31 mouse cellular contexts compared by ENCODE assay signal in genomic region chr4:134047648-134048047, GRCm38 (mm10). TPM values are rescaled to one million over a fixed set of nuclear protein-coding genes. Genes with fewer than 3 reads are reported as not detected.
DNase-seq lines count a peak whose midpoint lies in the region; ATAC-seq and TF ChIP-seq lines count a peak whose summit lies in the region.
"Had no signal": no experiment of that assay in that cellular context is flagged by ENCODE, and none has a peak within 500 bp of the region (broad histone marks: within the 10 kb centered on the region; RNA-seq: fewer than 3 reads in every experiment).

No protein-coding gene starts in this region.

- 51% methylated on average over 5 of the region's 5 CpGs for WGBS in lung, adult 2 months

- no peaks in the 10 kb centered on the region for H3K4me1 ChIP-seq in lung, adult 2 months (ENCODE audit: control insufficient read depth, insufficient read depth, low read length)

- no peak overlapping the region for H3K4me3 ChIP-seq in lung, adult 2 months (replicated peaks; ENCODE audit: extremely low read depth, low read depth, low read length)
- H3K4me3 ChIP-seq: embryonic facial prominence, embryonic 13.5 days; embryonic facial prominence, embryonic 15.5 days; erythroblast, embryonic 14.5 days; forebrain, embryonic 10.5 days; forebrain, embryonic 12.5 days had no signal

- peak; percentile 50; the same call in 1 of the 2 replicates for ATAC-seq in monocyte, adult 5-6 weeks (replicated peaks; ENCODE audit: insufficient number of reproducible peaks, low FRiP score, low TSS enrichment, poor library complexity, severe bottlenecking)
- ATAC-seq: activated CD4-positive, CD25-positive, alpha-beta regulatory T cell, adult 4 months; forebrain, embryonic 14.5 days; forebrain, embryonic 16.5 days had no signal

- no peak for TF ChIP-seq POLR2A in lung, adult 2 months (IDR thresholded peaks at IDR 0.05; ENCODE audit: borderline replicate concordance, extremely low read depth, low read depth, low read length)

- no peak for TF ChIP-seq CTCF in lung, adult 2 months (IDR thresholded peaks at IDR 0.05; ENCODE audit: insufficient read depth, low read length)

- peak; percentile 73 for DNase-seq in CD4-positive helper T cell, adult 2 months (ENCODE audit: low read depth, low spot score)
- DNase-seq in induced T-regulatory cell, adult 2 months (ENCODE audit: low read depth), result peak; percentile 67
- DNase-seq in lung, adult 2 months, result no peak
- no peak for DNase-seq in spleen, postnatal 4 days (ENCODE audit: low spot score in 2 of 2)
- DNase-seq in testis, postnatal 10 days (ENCODE audit: low spot score), result no peak
- DNase-seq: adrenal gland, adult 8-10 months; adrenal gland, postnatal 14 days; B cell, adult 2 months; cerebellum, adult 11 months; cerebellum, adult 18-20 months; cerebellum, adult 8-10 months; cerebellum, adult 9-11 months; cerebellum, postnatal 14 days; cerebellum, postnatal 36 days; embryo, embryonic 11 days had no signal

RNA-seq across cellular contexts. Expression of gene Zfp683, which starts 6.0 kb away (rescaled TPM):
- total RNA-seq in monocyte, adult 5-6 weeks (2017), result 0.64 TPM in 1 of 3 replicates, not detected in the others
- polyA plus RNA-seq in lung, adult 2 months (2012; rRNA removed), result 0.27 and 0.58 TPM in 2 replicates
- total RNA-seq: adrenal gland, postnatal 14 days; adrenal gland, postnatal 4 days; common myeloid progenitor, adult 5-6 weeks; ES-E14; MEL had no signal
- polyA plus RNA-seq: brain, embryonic 14.5 days; embryonic facial prominence, embryonic 11.5 days; embryonic facial prominence, embryonic 13.5 days; embryonic facial prominence, embryonic 15.5 days; erythroblast, embryonic 14.5 days; forebrain, embryonic 10.5 days; forebrain, embryonic 12.5 days; forebrain, embryonic 14.5 days; forebrain, embryonic 16.5 days had no signal

RNA-seq across cellular contexts. Expression of gene Crybg2, which starts 13.0 kb away (rescaled TPM):
- 0.48 to 3.1 TPM (median 0.64 TPM) in 3 replicates for total RNA-seq in monocyte, adult 5-6 weeks (2017)
- polyA plus RNA-seq in lung, adult 2 months (2012; rRNA removed), result 7.2 and 14.7 TPM in 2 replicates
- total RNA-seq: adrenal gland, adult 8-10 months; adrenal gland, postnatal 14 days; common myeloid progenitor, adult 5-6 weeks had no signal
- polyA plus RNA-seq: erythroblast, embryonic 14.5 days had no signal

RNA-seq across cellular contexts. Expression of gene Lin28a, which starts 29.0 kb away (rescaled TPM):
- 0.19 TPM in 1 of 3 replicates, not detected in the others for total RNA-seq in monocyte, adult 5-6 weeks (2017)
- polyA plus RNA-seq in lung, adult 2 months (2012; rRNA removed), result 0.06 TPM in 1 of 2 replicates, not detected in the other
- total RNA-seq: adrenal gland, adult 18-20 months; adrenal gland, adult 8-10 months; adrenal gland, postnatal 14 days; MEL had no signal
- polyA plus RNA-seq: activated CD4-positive, CD25-positive, alpha-beta regulatory T cell, adult 4 months; embryonic facial prominence, embryonic 13.5 days; embryonic facial prominence, embryonic 15.5 days; erythroblast, embryonic 14.5 days; forebrain, embryonic 14.5 days; forebrain, embryonic 16.5 days had no signal

RNA-seq across cellular contexts. Expression of gene Dhdds, which starts 46.9 kb away (rescaled TPM):
- 11.2 to 17.2 TPM (median 16.3 TPM) in 3 replicates for total RNA-seq in monocyte, adult 5-6 weeks (2017)
- 21.6 and 28.4 TPM in 2 replicates for polyA plus RNA-seq in lung, adult 2 months (2012; rRNA removed)

RNA-seq across cellular contexts. Expression of gene Cd52, which starts 47.2 kb away (rescaled TPM):
- total RNA-seq in monocyte, adult 5-6 weeks (2017), result 1,277 to 1,906 TPM (median 1,626 TPM) in 3 replicates
- 52.8 and 76.5 TPM in 2 replicates for polyA plus RNA-seq in lung, adult 2 months (2012; rRNA removed)

Comparison
In these comparisons a context has a peak if more than half of its experiments do, and no peak if none do; other contexts are left out.
1. DNase-seq: peak in CD4-positive helper T cell, adult 2 months (single experiment) and induced T-regulatory cell, adult 2 months (single experiment); none in lung, adult 2 months (single experiment), spleen, postnatal 4 days (0 of 2) and testis, postnatal 10 days (single experiment).